Mouse (Mus musculus) monocyte, adult 2 months (primary cell): ENCODE data around the gene Nfia.

Experiments
- DNase-seq, 2 experiments: peaks; one replicate each; pipeline ENCODE4 v3.0.0; 2022; ENCODE audit warnings: low spot score in 2 of 2, low read depth in 1 of 2

The Nfia gene

DNA sequence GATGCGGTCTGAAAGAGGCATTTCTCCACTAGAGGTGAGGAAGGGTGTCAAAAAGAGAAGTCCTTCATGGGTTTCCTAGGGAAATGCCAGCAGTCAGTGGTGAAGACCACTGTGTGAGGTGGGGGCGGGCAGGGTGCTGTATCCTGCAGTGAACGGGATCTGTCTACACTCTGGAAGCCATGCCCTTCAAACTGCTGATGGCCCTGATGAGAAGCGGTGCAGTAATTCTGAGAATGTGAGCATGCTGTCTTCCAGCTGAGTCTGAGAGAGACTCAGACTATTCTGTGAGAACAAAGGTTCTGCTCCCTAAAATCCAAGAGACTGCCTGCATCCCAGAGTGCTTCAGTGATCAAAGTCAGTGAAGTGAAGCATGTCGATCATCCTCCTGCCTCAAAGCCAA, 216.2 kb downstream of the Nfia start:
- no peak for DNase-seq

DNA sequence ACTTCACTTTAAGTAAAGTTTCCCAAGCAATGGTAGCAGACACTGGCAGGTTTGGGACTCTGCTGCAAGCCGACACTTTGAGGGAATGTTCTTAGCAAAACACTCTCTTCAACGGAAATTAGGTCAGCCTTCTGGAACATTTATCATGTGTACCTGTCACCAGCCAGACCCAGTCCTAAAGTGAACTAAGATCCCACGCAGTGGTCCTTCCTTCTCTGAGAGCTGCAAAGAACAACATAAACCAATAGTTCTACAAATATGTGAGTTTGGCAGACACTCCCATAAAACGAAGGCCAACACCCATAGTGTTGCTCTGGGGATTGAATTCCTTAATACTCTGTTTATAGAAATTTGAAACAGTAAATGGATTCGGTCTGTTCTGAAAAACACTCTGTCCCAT, 217.9 kb downstream of the Nfia start:
- DNase-seq: no peak

DNA sequence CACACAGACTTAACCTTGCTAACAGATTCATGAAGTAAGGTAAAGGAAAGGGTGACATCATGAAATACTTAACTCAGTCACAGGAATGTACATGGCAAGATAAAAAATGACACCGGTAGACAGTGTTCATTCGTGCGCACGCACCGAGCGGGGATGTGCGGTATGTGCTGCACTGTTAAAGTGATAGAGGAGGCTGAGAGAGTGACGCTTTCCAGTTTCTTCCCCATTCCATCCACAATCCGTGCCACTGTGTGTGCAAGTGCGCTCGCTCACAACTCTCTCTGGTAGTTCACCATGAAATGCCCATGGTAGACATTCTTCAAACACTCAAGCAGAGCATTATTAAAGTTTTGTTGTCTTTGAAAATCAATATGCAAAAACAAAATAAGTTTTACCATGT, 218.9 kb downstream of the Nfia start:
- no peak for DNase-seq

DNA sequence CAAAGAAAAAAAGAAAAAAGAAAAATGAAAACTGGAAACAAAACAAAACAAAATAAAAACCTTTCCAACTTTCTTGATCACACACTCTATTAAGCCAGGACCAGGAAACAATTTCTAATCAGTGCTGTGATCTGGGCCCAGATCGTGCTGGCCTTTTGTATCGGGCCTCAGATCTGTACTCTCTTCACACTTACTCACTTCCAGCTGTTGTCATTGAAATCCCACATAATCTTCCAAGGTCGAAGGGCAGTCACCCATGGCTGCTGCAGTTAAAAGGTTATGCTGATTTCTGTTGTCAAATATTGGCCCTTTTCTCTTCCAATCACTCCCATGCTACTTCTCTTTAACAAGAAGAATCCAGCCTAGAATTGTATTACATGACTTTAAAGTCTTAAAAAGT, 219.3 kb downstream of the Nfia start:
- no peak for DNase-seq

DNA sequence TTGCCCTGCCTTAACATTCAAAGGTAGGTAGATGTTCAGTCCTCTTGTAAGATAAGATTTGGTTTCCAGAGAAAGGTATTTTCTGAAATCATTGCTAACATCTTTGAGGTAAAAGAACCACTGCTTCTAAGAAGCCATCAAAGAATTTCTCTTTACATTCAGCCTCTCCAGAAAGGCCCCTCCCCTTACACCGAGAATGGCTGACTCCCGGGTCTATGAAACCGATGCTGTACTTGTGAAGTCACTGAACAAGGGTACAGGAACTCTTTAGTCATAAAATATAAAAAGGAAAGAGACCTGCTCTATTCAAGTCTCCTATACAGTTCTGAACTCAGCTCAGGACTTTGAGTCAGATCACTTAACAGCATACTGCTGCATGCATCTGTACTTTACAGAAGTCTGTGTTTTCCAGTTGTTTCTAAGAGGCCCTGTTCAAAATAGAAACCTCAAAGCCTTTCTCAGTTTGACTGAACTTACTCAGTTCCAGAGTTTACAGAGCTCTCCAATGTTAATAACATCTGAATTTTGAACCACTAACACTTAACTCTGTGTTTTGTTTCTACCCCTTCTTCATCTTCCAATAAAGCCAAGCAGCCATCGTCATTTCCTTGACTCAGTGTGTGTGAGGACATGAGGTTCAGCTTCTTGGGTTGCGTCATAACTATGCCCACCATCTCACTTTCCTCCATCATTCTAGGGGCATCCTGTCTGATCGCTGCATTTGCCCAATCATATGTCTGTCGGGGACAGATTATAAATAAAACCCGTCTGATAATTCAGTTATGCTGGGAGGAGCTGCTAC, 223.6 kb downstream of the Nfia start:
- DNase-seq: no peak

DNA sequence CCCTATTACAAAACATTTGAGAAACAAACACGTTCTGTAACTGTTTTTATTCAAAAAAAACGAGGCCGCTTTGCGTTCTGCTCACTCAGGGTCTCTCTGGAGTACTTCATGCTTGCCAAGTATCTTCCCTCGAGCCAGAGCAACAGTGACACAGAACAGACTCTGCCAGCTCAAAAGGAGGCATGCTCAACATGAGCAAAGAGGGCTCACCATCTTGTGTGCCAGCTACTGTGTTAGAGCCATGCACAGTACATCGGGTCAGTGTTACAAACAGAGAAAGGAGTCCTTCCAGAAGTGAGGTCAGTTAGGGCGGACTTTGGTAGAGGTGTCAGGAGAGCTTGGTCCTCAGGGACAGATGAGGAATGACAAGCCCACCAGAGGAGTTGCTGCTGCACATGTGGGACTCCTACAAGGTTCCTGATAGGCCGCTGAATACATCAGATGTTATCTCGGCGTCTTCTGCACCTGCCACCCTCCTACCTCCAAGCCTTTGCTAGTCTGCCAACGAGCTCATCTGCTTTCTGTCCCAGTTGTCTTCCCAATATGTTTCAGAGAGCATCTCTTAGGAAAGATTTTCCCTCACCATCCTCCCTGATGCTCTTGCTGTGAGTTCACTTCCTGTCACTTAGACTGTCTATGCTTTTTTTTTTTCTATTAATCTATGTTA, 224.8 kb downstream of the Nfia start:
- DNase-seq: no peak

DNA sequence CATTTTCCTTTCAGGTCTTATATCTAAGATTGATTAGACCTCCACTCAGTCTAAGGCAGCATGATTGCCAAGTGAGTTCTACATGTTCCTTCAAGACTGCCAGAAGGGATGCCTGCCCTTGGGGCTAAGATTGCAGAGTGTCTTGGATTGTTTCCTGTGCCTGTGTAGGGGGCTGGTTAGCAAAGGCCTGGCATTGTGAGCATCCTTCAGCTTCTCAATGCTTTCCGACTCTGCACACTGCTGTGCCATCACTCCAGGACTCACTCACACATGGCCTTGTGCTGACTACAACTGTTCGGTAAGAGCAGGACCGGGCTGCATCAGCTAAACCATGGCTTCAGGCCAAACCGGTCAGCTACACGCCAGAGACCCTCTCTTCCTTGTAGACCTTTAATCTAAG, 229.7 kb downstream of the Nfia start:
- DNase-seq: no peak

DNA sequence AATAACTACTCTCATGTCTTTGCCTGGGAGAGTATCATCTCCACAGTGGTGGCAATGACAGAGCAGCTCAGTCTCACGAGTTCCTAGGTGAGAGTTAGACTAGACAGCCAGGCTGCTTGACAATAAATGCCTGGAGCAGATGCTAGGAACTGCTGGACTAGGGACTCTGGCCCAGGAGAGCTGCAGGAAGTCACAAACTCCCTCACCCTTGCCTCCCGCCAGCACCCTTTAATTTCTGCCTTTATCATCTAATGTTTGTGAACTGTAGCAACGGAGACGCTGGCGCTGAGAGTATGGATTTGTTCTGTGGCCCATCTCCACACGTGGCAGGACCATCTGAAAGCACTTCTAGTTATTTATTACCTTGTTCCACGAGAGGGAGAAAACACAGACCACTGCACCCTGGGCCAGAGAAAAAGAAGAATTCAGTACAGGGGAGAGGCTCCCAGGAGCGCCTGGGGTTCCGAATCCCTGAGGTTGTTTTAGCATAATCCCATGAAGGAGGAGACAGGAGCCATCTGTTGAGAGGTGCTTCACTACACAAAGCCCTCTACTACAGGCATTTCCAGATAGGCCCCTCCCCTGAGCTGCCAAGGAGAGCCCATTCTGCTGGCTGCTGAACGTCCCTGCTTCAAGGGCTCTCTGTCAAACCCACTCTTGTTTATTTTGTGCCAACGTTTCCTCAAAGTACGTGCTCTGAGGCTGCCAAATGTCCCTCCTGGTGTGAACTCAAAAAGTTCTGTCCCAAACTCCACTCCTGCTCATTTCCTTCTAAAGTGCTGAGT, 231.0 kb downstream of the Nfia start:
- DNase-seq: no peak

DNA sequence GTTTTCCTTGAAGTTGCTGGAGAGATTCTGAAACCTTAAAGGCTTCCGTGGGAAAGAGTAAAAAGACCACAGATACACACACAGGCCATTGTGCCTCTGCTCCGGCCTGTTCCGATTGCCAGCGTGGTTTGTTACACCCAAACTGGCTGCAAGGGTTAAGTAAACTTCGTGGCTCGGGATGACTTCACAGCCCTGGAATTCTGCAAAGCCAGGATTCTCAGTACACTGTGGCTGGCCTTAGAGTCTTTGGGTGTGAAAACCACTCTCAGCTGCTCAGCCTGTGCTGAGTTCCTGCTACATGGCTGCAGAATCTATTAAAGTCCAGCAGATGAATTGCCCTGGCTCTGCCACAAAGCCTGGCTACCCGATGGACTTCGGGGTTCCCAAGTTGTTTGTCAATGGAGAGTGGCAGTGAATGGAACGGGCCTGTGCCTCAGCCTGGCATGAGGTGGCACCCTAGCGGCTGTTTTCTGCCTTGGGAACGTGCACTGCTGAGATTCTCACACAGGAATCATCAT, 231.6 kb downstream of the Nfia start:
- DNase-seq: no peak

DNA sequence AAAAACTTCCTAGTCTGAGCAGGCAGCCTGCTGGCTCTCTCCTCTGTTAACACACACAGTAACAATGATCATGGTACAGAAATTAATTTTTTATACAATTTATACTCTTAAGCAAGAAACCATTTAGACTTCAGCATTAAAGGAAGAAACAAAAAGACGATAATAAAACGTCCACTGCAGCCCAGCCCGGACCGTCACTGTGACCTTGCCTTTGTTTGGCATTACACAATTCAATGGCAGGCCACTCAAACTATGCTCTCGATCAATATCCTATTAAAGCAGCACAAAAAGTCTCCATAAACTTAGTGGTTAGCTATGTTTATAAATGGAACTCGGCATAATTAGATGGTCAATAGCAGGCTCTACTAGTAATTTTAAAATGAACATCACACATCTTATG, 232.5 kb downstream of the Nfia start:
- DNase-seq: no peak

DNA sequence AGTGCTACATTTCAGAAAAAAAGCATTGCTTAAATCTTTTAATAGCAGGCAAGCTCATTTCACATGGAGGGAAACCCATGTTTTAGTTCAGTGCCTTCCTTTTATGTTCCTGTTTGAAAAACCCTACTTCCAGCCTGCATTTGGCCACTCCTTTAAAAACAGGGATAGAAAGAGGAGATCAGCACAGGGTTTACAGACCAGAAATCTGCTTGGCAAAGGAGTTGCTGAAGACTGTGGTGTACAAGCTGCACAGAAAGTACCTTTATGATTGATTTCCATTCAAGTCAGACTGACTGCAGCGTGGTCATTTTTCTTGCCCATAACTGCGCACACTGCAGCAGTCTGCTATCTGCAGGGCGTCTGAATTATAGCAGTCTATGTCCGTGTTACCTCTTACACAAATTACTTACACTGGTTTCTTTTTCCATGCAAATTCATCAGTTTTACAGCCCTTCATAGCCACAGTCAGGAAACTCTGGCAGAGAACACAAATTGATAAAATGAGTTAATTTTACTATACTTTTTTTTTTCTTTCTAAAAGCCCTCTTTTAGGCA, 236.4 kb downstream of the Nfia start:
- no peak for DNase-seq

DNA sequence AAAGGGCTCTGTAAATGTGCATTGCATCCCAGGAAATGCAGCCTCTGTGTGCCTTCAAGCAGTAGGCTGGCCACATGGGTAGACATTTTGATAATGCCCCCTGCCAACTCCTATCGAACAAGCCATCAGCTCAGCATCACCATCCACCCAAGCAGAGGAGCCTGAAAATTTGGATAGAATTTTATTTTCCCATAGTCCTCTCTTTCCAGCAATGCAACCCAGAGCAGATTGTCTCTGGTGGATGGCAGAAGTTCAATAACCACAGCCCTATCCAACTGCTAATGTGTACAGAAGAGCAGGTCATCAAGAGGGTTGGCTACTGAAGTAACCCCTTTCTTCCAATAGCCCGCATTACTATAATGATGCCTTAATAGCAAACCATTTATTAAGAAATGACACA, 237.4 kb downstream of the Nfia start:
- DNase-seq: no peak

DNA sequence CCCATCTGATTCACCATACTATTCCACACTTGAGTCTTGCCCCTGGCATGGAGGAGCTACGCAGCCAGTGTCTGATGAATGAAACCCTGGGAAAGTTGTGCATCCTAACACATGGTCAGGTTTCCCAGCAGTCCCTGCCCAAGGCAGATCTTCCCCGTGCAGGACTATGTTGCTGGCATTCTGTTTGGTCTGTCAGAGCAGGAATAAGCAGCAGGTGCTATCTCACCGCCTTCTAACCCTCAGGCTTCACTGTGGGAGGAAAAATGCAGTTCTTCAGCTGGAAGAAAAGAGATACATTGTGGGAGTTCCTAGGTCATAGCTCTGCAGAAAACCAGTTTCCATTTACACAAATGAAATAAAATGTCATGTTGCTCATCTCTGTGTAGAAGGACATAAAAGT, 247.3 kb downstream of the Nfia start:
- DNase-seq: no peak

DNA sequence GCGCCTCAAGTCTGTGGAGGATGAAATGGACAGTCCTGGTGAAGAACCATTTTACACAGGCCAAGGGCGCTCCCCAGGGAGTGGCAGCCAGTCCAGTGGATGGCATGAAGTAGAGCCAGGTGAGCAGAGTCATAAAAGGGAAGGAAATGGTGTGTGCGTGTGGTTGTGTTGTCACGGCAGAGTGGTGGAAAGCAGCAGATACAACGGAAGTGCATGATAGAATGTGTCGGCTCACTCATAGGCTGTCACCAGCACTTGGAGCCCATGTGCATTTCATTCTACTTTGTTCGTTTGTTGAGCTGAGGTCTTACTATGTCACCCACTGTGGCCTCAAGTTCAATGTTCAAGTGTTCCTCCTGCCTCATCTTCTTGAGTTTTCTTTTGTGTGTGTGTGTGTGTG, 248.3 kb downstream of the Nfia start:
- no peak for DNase-seq

DNA sequence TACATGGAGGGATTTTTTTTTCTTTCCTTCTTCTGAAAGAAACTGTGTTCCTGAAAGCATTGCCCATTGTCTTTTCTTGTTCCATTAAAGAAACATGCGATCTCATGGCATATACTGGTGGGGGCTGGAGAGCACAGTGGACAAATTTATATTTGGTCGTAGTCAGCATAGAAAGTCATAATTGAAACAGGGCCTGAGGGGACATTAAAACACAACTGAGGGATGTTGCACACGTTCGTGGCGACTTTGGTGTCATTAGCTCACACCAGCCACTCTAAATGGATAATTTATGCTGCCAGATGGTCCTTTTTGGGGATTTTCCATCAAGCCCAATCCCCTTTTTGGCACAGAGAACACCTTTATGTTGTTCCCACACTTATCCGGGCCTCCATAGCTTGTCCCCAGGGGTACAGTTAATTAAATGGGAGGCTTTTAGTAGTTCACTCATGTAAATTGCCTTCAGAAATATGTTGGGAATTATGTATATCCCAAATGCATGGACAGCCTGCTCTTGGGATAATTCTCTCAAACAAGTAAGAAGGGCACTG, 250.8 kb downstream of the Nfia start:
- DNase-seq: no peak

DNA sequence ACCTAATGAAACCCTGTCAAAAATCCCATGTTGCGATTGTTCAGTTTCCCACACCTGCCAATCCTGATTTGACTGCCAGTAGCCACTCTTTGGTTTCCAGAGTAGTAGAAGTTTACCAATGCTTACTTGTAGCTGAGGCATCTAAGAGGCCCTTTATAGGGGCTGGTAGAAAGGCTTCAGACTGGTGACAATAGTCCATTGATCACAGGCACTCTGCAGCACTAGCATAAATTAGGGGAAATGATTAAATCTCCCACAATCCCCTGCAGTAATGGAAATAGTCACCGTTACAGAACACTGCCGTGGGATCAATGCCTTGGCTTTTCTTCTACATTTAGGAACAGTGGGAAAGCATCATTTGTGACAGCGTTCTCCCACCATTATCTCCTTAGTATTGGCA, 254.9 kb downstream of the Nfia start:
- DNase-seq: no peak

DNA sequence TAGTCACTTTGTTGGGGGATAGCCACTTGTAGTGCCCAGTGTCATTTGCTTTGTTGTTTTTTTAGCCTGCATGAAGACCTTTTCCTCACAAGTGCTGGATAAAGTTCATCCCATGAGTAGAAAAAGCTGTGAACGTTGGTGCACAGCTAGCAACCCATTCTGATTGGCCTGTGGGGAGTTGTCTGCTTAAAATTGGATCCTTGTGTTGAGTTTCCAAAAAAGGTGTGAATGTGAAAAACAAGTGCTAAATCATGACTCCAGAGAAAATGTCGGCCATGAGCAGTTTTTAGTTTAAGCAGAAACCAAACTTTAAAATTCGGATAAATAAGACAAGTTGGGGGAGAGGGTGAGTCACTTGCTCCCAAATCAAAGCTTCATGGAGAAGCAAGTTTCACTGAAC, 259.3 kb downstream of the Nfia start:
- DNase-seq: no peak

DNA sequence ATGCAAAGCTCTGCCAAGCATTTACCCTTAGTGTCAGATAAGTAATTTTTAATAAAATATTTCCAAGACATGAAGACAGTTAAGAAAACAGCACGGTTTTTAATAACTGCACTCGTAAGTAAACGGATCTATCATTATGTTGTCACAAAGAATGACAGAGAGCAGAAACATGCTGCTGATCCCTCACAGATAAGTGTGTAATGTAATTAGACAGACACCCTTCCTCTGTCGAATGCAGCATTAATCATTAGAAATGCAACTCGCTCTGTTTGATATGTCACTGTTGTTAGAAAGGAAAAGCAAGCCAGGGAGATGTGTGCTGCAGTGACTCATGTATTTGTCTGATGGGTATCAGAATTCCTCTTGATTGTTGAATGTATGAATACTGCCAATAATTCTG, 259.8 kb downstream of the Nfia start:
- DNase-seq: no peak

DNA sequence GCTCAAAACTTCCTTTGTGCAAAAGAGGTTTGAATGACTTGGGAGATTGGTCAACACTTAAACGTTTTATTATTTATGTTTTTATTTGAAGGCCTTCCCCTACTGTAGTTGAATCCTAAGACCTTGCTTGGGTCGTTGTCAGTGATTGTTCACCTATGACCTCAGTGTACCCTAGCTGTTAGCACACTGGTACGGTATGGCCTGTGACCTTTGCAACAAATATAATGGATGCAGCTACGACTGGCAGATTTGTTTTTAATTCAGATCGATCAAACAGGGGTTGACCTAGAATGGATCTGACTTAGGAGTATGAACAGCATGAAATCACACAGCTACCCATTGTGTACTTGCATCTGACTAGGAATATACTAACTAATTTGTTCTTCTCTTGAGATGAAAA, 266.6 kb downstream of the Nfia start:
- no peak for DNase-seq

DNA sequence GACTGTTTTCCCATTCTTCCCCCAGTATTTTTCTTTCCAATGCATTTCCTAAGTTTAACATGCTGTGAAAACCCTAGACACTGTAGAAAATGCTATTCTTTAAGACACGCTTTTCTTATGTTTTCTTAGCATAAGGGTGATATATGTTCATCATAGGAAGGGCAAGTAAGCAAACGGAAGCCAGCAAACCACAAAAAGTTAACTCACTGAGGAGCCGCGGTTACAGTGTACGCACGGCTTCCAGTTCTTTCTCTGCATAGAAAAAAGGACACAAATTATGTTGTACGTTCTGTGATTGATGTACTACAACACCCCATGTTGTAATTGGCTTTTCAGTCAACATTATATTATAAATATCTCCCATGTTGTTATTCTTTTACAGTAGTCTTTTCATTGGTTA, 267.6 kb downstream of the Nfia start:
- DNase-seq: no peak

DNA sequence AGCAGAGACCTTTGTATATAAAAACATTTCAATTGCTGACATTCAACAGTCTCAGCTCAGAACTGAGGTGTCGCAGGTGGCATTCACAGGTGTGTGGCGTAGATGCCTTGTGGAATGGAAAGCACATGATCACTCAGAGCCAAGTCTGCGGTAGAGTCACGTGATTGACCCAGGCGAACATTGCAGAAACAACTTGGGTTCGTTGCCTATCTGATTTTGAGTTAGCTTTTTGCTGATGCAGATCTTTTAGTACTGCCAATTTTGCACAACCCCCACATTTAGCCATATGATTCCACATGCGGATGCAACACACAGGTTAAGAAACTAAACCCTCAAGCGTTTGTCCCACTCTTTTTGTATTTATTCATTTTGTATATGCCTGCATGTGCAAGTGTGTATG, 272.1 kb downstream of the Nfia start:
- DNase-seq: no peak
